Mouse (Mus musculus) G1E-ER4 (cell line): ENCODE results near the gene Atp8b3. TPM values are rescaled to one million over a fixed set of nuclear protein-coding genes. Genes with fewer than 3 reads are reported as not detected.

Experiments used
- GATA1 ChIP-seq: IDR thresholded peaks from one replicate; pipeline ENCODE4 v1.8.0; 2012; ENCODE audit warnings: low read length, inconsistent platforms
- polyA plus RNA-seq: library from polyadenylated mRNA; stranded (reverse); fragments of >175 nt; gene quantifications from 2 replicates; pipeline ENCODE4 v1.2.3, GENCODE M21; 2012

Gene Atp8b3
- polyA plus RNA-seq, 1 experiment = 0.03 TPM

- no peak for TF ChIP-seq GATA1
Measured at GRCm38 (mm10) chr10:80504724-80505123, 34.2 kb downstream of the Atp8b3 start.

- no peak for TF ChIP-seq GATA1
Measured at GRCm38 (mm10) chr10:80503599-80504220, 35.2 kb downstream of the Atp8b3 start.

GRCm38 (mm10) chr10:80502819-80503314 lies 36.1 kb downstream of the Atp8b3 start:
- TF ChIP-seq GATA1 = no peak

GRCm38 (mm10) chr10:80502291-80502690 lies 36.6 kb downstream of the Atp8b3 start:
- no peak for TF ChIP-seq GATA1

GRCm38 (mm10) chr10:80496421-80496820 lies 42.5 kb downstream of the Atp8b3 start:
- TF ChIP-seq GATA1 = no peak

GRCm38 (mm10) chr10:80495901-80496300 lies 43.0 kb downstream of the Atp8b3 start:
- no peak for TF ChIP-seq GATA1

- no peak for TF ChIP-seq GATA1
Measured at GRCm38 (mm10) chr10:80494732-80495131, 44.2 kb downstream of the Atp8b3 start, which contains the start of gene Onecut3. TSS of gene Onecut3 (plus strand) at chr10:80494835.

- no peak for TF ChIP-seq GATA1
Measured at GRCm38 (mm10) chr10:80490051-80490450, 48.9 kb downstream of the Atp8b3 start.

- no peak for TF ChIP-seq GATA1
Measured at GRCm38 (mm10) chr10:80486862-80487379, 52.0 kb downstream of the Atp8b3 start.

- no peak for TF ChIP-seq GATA1
Measured at GRCm38 (mm10) chr10:80481002-80481401, 57.9 kb downstream of the Atp8b3 start.

GRCm38 (mm10) chr10:80478531-80478930 lies 60.4 kb downstream of the Atp8b3 start:
- no peak for TF ChIP-seq GATA1

- no peak for TF ChIP-seq GATA1
Measured at GRCm38 (mm10) chr10:80475290-80475959, 63.5 kb downstream of the Atp8b3 start.

Other genes starting within 250 kb of the Atp8b3 start
- 5,691 and 9,847 TPM in 2 replicates for gene Rps15, start 246.7 kb downstream of the Atp8b3 start, polyA plus RNA-seq
- gene Apc2, start 243.1 kb downstream of the Atp8b3 start, polyA plus RNA-seq = 0.04 and 0.15 TPM in 2 replicates
- gene 2310011J03Rik, start 218.6 kb downstream of the Atp8b3 start, polyA plus RNA-seq = 99.6 and 132 TPM in 2 replicates
- 3.5 and 4.3 TPM in 2 replicates for gene Pcsk4, start 209.6 kb downstream of the Atp8b3 start, polyA plus RNA-seq
- gene Reep6, start 209.2 kb downstream of the Atp8b3 start, polyA plus RNA-seq = 28.5 and 36.0 TPM in 2 replicates
- 30.2 and 32.7 TPM in 2 replicates for gene Adamtsl5, start 190.7 kb downstream of the Atp8b3 start, polyA plus RNA-seq
- gene Plk5, start 182.7 kb downstream of the Atp8b3 start, polyA plus RNA-seq = not detected in 2 replicates
- gene Mex3d, start 151.5 kb downstream of the Atp8b3 start, polyA plus RNA-seq = 44.6 and 53.8 TPM in 2 replicates
- 289 and 306 TPM in 2 replicates for gene Mbd3, start 139.6 kb downstream of the Atp8b3 start, polyA plus RNA-seq
- 1,888 and 2,895 TPM in 2 replicates for gene Uqcr11, start 132.3 kb downstream of the Atp8b3 start, polyA plus RNA-seq
- gene Tcf3, start 105.5 kb downstream of the Atp8b3 start, polyA plus RNA-seq = 960 and 1,205 TPM in 2 replicates
- not detected in 2 replicates for gene Onecut3, start 44.3 kb downstream of the Atp8b3 start, polyA plus RNA-seq
- gene Rexo1, start 22.4 kb upstream of the Atp8b3 start, polyA plus RNA-seq = 181 and 226 TPM in 2 replicates
- gene Klf16, start 38.2 kb upstream of the Atp8b3 start, polyA plus RNA-seq = 107 and 125 TPM in 2 replicates
- gene Abhd17a, start 51.2 kb upstream of the Atp8b3 start, polyA plus RNA-seq = 591 and 822 TPM in 2 replicates
- 68.3 and 79.9 TPM in 2 replicates for gene Scamp4, start 63.7 kb upstream of the Atp8b3 start, polyA plus RNA-seq
- gene Adat3, start 63.8 kb upstream of the Atp8b3 start, polyA plus RNA-seq = 24.6 and 31.6 TPM in 2 replicates
- 2.0 and 3.1 TPM in 2 replicates for gene Gm49322, start 66.9 kb upstream of the Atp8b3 start, polyA plus RNA-seq
- 480 and 522 TPM in 2 replicates for gene Csnk1g2, start 83.7 kb upstream of the Atp8b3 start, polyA plus RNA-seq
- 103 and 127 TPM in 2 replicates for gene Btbd2, start 117.9 kb upstream of the Atp8b3 start, polyA plus RNA-seq
- 410 and 459 TPM in 2 replicates for gene Mknk2, start 139.0 kb upstream of the Atp8b3 start, polyA plus RNA-seq
- gene Mob3a, start 162.9 kb upstream of the Atp8b3 start, polyA plus RNA-seq = 30.7 and 34.7 TPM in 2 replicates
- gene Izumo4, start 163.1 kb upstream of the Atp8b3 start, polyA plus RNA-seq = 8.3 and 10.8 TPM in 2 replicates
- 37.8 and 38.4 TPM in 2 replicates for gene Ap3d1, start 203.1 kb upstream of the Atp8b3 start, polyA plus RNA-seq
- gene Dot1l, start 216.1 kb upstream of the Atp8b3 start, polyA plus RNA-seq = 127 and 130 TPM in 2 replicates